Mouse (Mus musculus): Measurements from ENCODE around the gene Mup5. TPM values are rescaled to one million over a fixed set of nuclear protein-coding genes. Genes with fewer than 3 reads are reported as not detected.
"Not testable (repeated sequence)": the region's sequence is repeated elsewhere in the genome, so short reads cannot be mapped to it uniquely, and the experiment has no call there.

The Mup5 gene
- not detected in 2 replicates for polyA plus RNA-seq (2016; fragmentation: Nextera tagmentation; extraction: Ambion mirVana)

- H3K27me3 ChIP-seq (ENCODE audit: poor library complexity, severe bottlenecking) = no peaks in the 10 kb centered on the region
- H3K4me3 ChIP-seq = no peak within 1 kb of the TSS
- no peak for DNase-seq (ENCODE audit: extremely low spot score, low spot score)
- H3K27ac ChIP-seq = no peak within 1 kb of the TSS
- peaks cover 3% of the 10 kb centered on the region; the same call in 1 of the 2 replicates for H3K9me3 ChIP-seq
- WGBS = 78% methylated on average over 4 of the region's 4 CpGs
- H3K36me3 ChIP-seq (replicated peaks) = no peaks in the 10 kb centered on the region
- H3K4me1 ChIP-seq = no peaks in the 10 kb centered on the region
These were observed at the start of gene Mup5 for GRCm38 (mm10) chr4:61834952-61835708. TSS of gene Mup5 (minus strand) at chr4:61835233.

- no peak overlapping the region for H3K4me3 ChIP-seq
- no peaks in the 10 kb centered on the region for H3K27me3 ChIP-seq (ENCODE audit: poor library complexity, severe bottlenecking)
- no peak overlapping the region for H3K27ac ChIP-seq
- H3K9me3 ChIP-seq = peaks cover 12% of the 10 kb centered on the region; the same call in 1 of the 2 replicates
- H3K4me1 ChIP-seq = no peaks in the 10 kb centered on the region
- WGBS = 51% methylated on average over 4 of the region's 4 CpGs
- H3K36me3 ChIP-seq (replicated peaks) = no peaks in the 10 kb centered on the region
- no peak for DNase-seq (ENCODE audit: extremely low spot score, low spot score)
These were observed 23.1 kb upstream of the Mup5 start for GRCm38 (mm10) chr4:61858160-61858559.

GRCm38 (mm10) chr4:61855831-61856698 lies 21.0 kb upstream of the Mup5 start:
- Histone ChIP-seq H3K27ac (no peak overlapping the region), H3K9me3 (peaks cover 15% of the 10 kb centered on the region; the same call in 1 of the 2 replicates), H3K4me1 (no peaks in the 10 kb centered on the region), H3K36me3 (replicated peaks) (no peaks in the 10 kb centered on the region), H3K27me3 (ENCODE audit: poor library complexity, severe bottlenecking) (no peaks in the 10 kb centered on the region), H3K4me3 (no peak overlapping the region)
- DNase-seq (ENCODE audit: extremely low spot score, low spot score) = no peak
- 94% methylated on average over 18 of the region's 18 CpGs for WGBS

DNA sequence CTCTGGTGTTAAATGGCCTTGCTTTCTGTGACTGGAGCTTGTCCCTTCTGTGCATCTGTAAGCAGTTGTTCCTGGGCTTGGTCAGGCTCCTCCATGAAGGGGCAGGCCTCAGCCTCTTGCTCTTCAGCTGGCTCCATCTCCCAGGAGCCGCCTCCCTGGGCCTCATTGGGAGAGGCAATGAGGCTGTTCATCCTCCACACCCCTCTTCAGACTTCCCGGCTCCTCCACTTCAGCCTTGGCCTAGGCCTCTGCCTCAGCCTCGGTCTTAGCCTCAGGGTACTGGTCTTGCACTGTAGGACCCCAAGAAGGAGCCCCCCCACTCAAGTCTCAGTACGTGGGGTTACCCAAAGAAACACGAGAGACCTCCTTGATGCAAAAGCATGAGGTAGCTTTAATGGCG lies 20.3 kb upstream of the Mup5 start:
- 88% methylated on average over 6 of the region's 6 CpGs for WGBS
- Histone ChIP-seq H3K4me1 (no peaks in the 10 kb centered on the region), H3K4me3 (no peak overlapping the region), H3K36me3 (replicated peaks) (no peaks in the 10 kb centered on the region), H3K9me3 (peaks cover 15% of the 10 kb centered on the region; the same call in 1 of the 2 replicates), H3K27ac (no peak overlapping the region), H3K27me3 (ENCODE audit: poor library complexity, severe bottlenecking) (no peaks in the 10 kb centered on the region)
- DNase-seq (ENCODE audit: extremely low spot score, low spot score) = no peak

- 92% methylated on average over 5 of the region's 5 CpGs for WGBS
These were observed 9.9 kb upstream of the Mup5 start for GRCm38 (mm10) chr4:61844758-61845455.

GRCm38 (mm10) chr4:61829211-61829610 lies 5.8 kb downstream of the Mup5 start:
- Histone ChIP-seq H3K36me3 (replicated peaks) (no peaks in the 10 kb centered on the region), H3K4me1 (no peaks in the 10 kb centered on the region), H3K9me3 (peaks cover 22% of the 10 kb centered on the region), H3K4me3 (no peak overlapping the region), H3K27ac (no peak overlapping the region), H3K27me3 (ENCODE audit: poor library complexity, severe bottlenecking) (no peaks in the 10 kb centered on the region)
- WGBS = 81% methylated on average over 4 of the region's 4 CpGs
- no peak for DNase-seq (ENCODE audit: extremely low spot score, low spot score)

More at GRCm38 (mm10) chr4:61844758-61845455, 9.9 kb upstream of the Mup5 start:
- no peaks in the 10 kb centered on the region for H3K4me1 ChIP-seq
- no peak overlapping the region for H3K4me3 ChIP-seq
- H3K27ac ChIP-seq = no peak overlapping the region
- no peaks in the 10 kb centered on the region for H3K27me3 ChIP-seq (ENCODE audit: poor library complexity, severe bottlenecking)
- H3K36me3 ChIP-seq (replicated peaks) = no peaks in the 10 kb centered on the region
- DNase-seq (ENCODE audit: extremely low spot score, low spot score) = no peak
- peaks cover 5% of the 10 kb centered on the region; the same call in 1 of the 2 replicates for H3K9me3 ChIP-seq

DNA sequence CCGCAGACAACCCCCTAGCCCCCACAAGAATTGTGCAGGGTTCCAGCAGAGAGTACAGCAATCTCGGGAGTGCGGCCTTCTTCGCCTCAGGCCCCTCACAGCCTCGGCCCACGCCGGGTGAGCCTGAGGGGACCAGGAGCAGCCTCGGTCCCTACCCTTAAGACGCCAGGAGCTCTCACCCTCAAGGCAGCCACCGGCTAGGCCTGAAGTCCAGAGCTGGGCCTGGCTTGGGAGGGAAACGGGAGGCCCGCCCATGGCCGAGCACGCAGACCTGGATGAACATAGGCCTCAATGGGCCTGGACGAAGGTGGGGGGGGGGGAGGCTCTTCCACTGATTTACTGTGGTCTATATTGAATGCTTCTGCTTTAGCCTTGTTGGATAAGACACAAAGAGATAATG lies 11.8 kb downstream of the Mup5 start:
- Histone ChIP-seq H3K36me3 (replicated peaks) (no peaks in the 10 kb centered on the region), H3K4me3 (no peak overlapping the region), H3K27me3 (ENCODE audit: poor library complexity, severe bottlenecking) (no peaks in the 10 kb centered on the region), H3K4me1 (no peaks in the 10 kb centered on the region), H3K9me3 (peaks cover 33% of the 10 kb centered on the region), H3K27ac (no peak overlapping the region)
- 92% methylated on average over 15 of the region's 15 CpGs for WGBS
- DNase-seq (ENCODE audit: extremely low spot score, low spot score) = no peak

DNA sequence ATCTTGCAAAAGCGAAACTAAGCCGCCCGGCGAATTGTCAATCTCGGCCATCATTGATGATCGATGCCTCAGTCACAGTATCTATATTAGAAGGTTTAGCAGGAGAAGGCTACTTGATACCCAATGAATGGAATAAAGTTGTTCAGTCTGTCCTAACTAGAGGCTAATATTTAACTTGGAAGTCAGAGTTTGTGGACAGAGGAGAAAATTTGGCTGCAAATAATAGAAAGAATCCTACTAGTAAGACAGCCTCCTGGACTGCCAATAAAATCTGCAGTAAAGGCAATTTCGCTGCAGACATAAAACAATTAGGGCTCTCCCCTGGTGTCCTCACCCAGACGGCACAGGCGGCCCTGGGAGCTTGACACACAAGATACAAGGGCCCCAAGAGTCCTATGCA lies 12.5 kb downstream of the Mup5 start:
- not testable (repeated sequence) for H3K4me1 ChIP-seq; DNase-seq (ENCODE audit: extremely low spot score, low spot score); H3K36me3 ChIP-seq (replicated peaks); H3K27ac ChIP-seq; H3K4me3 ChIP-seq; H3K27me3 ChIP-seq (ENCODE audit: poor library complexity, severe bottlenecking)
- peaks cover 33% of the 10 kb centered on the region for H3K9me3 ChIP-seq
- WGBS = 94% methylated on average over 9 of the region's 9 CpGs

DNA sequence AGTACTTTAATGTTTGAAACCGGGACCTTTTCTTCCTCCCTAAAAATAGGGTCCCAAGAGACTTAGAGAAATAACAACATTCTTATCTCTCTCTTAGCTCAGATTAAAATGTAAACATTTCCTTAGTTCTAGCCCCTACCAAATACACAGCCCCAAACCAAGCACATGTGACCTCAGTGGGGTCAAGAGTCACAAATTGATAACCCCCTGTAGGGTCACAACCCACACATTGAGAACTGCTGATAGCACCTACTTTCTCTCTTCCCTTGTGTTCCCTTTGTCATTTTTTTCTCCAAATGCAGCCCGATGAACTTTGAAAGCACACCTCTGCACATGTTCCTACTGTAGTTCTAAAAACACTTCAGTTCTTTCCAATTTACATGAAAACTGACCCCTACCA lies 19.4 kb downstream of the Mup5 start:
- 84% methylated on average over 2 of the region's 2 CpGs for WGBS
- no peak overlapping the region for H3K4me3 ChIP-seq
- no peaks in the 10 kb centered on the region for H3K27me3 ChIP-seq (ENCODE audit: poor library complexity, severe bottlenecking)
- no peak overlapping the region for H3K27ac ChIP-seq
- 0 out of 2 replicates have a peak, but pooled peaks cover 6% of the 10 kb centered on the region for H3K9me3 ChIP-seq
- DNase-seq (ENCODE audit: extremely low spot score, low spot score) = no peak
- no peaks in the 10 kb centered on the region for H3K36me3 ChIP-seq (replicated peaks)
- no peaks in the 10 kb centered on the region for H3K4me1 ChIP-seq

- Histone ChIP-seq H3K27me3 (ENCODE audit: poor library complexity, severe bottlenecking) (no peaks in the 10 kb centered on the region), H3K36me3 (replicated peaks) (no peaks in the 10 kb centered on the region), H3K4me1 (no peaks in the 10 kb centered on the region), H3K27ac (no peak overlapping the region), H3K4me3 (no peak overlapping the region), H3K9me3 (peaks cover 12% of the 10 kb centered on the region)
- no peak for DNase-seq (ENCODE audit: extremely low spot score, low spot score)
These were observed 21.6 kb downstream of the Mup5 start for GRCm38 (mm10) chr4:61813435-61813834.

- peaks cover 10% of the 10 kb centered on the region for H3K9me3 ChIP-seq
- H3K4me1 ChIP-seq; H3K4me3 ChIP-seq; H3K27ac ChIP-seq; H3K36me3 ChIP-seq (replicated peaks); H3K27me3 ChIP-seq (ENCODE audit: poor library complexity, severe bottlenecking): not testable (repeated sequence)
- WGBS = 21% methylated on average over 2 of the region's 2 CpGs
- peak; percentile 31 for DNase-seq (ENCODE audit: extremely low spot score, low spot score)
These were observed 23.8 kb downstream of the Mup5 start for GRCm38 (mm10) chr4:61811193-61811592.

- DNase-seq (ENCODE audit: extremely low spot score, low spot score); H3K27ac ChIP-seq; H3K9me3 ChIP-seq; H3K4me3 ChIP-seq; H3K36me3 ChIP-seq (replicated peaks); H3K27me3 ChIP-seq (ENCODE audit: poor library complexity, severe bottlenecking); H3K4me1 ChIP-seq: not testable (repeated sequence)
- WGBS = 91% methylated on average over 3 of the region's 3 CpGs
These were observed 26.1 kb downstream of the Mup5 start for GRCm38 (mm10) chr4:61808926-61809325.
